ENCODE assay signal across 7 mouse cellular contexts in genomic region chr2:163939522-163939921, GRCm38 (mm10). TPM values are rescaled to one million over a fixed set of nuclear protein-coding genes. Genes with fewer than 3 reads are reported as not detected.
DNase-seq lines count a peak whose midpoint lies in the region; ATAC-seq lines count a peak whose summit lies in the region.

No protein-coding gene starts in this region.

- H3K4me2 ChIP-seq in heart, embryonic 16.5 days (ENCODE audit: low read depth, low read length), result peak overlapping the region; percentile 59
- no peak overlapping the region for H3K4me2 ChIP-seq in forebrain, embryonic 13.5 days

- H3K36me3 ChIP-seq in heart, embryonic 16.5 days (ENCODE audit: control insufficient read depth, insufficient read depth), result no peaks in the 10 kb centered on the region
- H3K36me3 ChIP-seq in forebrain, embryonic 13.5 days (ENCODE audit: poor library complexity, severe bottlenecking), result no peaks in the 10 kb centered on the region

- peak; percentile 31 for DNase-seq in 3T3-L1 (ENCODE audit: low read depth, low spot score)
- DNase-seq in NIH3T3 (ENCODE audit: low read depth), result peak; percentile 43
- peak; percentile 91 to 92 for DNase-seq in cerebellum, postnatal 25 days
- DNase-seq in right cerebral cortex, postnatal 36 days (ENCODE audit: low spot score in 2 of 2), result peak; percentile 33 to 50
- no peak for DNase-seq in thymus, postnatal 14 days

- no peak overlapping the region for H3K27ac ChIP-seq in heart, embryonic 16.5 days (ENCODE audit: low read length)
- no peak overlapping the region for H3K27ac ChIP-seq in forebrain, embryonic 13.5 days

- 23% methylated on average over 8 of the region's 8 CpGs for WGBS in heart, embryonic 16.5 days
- 31% methylated on average over 8 of the region's 8 CpGs for whole genome bisulfite sequencing in forebrain, embryonic 13.5 days

- 0 out of 2 replicates have a peak, but pooled peaks cover 5% of the 10 kb centered on the region for H3K27me3 ChIP-seq in heart, embryonic 16.5 days (ENCODE audit: control insufficient read depth, insufficient read depth, low read length)
- H3K27me3 ChIP-seq in forebrain, embryonic 13.5 days, result no peaks in the 10 kb centered on the region

- 0 out of 2 replicates have a peak, but pooled peaks cover 2% of the 10 kb centered on the region for H3K4me1 ChIP-seq in heart, embryonic 16.5 days (ENCODE audit: control insufficient read depth, insufficient read depth, low read length)
- no peaks in the 10 kb centered on the region for H3K4me1 ChIP-seq in forebrain, embryonic 13.5 days

- ATAC-seq in heart, embryonic 16.5 days (replicated peaks; ENCODE audit: extremely low read depth, insufficient read depth, low FRiP score), result peak; percentile 76
- no peak for ATAC-seq in forebrain, embryonic 13.5 days

- no peaks in the 10 kb centered on the region for H3K9me3 ChIP-seq in heart, embryonic 16.5 days (replicated peaks; ENCODE audit: control insufficient read depth, low read length)
- no peaks in the 10 kb centered on the region for H3K9me3 ChIP-seq in forebrain, embryonic 13.5 days (replicated peaks)

- H3K4me3 ChIP-seq in heart, embryonic 16.5 days (ENCODE audit: low read length), result peak overlapping the region; percentile 41
- H3K4me3 ChIP-seq in forebrain, embryonic 13.5 days, result no peak overlapping the region

- 0 out of 2 replicates have a peak overlapping the region, but pooled peaks have one; percentile 46 for H3K9ac ChIP-seq in heart, embryonic 16.5 days (ENCODE audit: low read length)
- H3K9ac ChIP-seq in forebrain, embryonic 13.5 days, result no peak overlapping the region

RNA-seq across cellular contexts. Expression of gene Rims4, which starts 21.0 kb away (rescaled TPM):
- polyA plus RNA-seq in heart, embryonic 16.5 days (2015; fragmentation: Nextera tagmentation; extraction: Ambion mirVana), result 0.12 and 0.31 TPM in 2 replicates
- 2.5 and 3.0 TPM in 2 replicates for polyA plus RNA-seq in forebrain, embryonic 13.5 days (2015; fragmentation: Nextera tagmentation; extraction: Ambion mirVana)

RNA-seq across cellular contexts. Expression of gene Ywhab, which starts 55.2 kb away (rescaled TPM):
- 198 TPM in 2 replicates for polyA plus RNA-seq in heart, embryonic 16.5 days (2015; fragmentation: Nextera tagmentation; extraction: Ambion mirVana)
- polyA plus RNA-seq in forebrain, embryonic 13.5 days (2015; fragmentation: Nextera tagmentation; extraction: Ambion mirVana), result 361 and 370 TPM in 2 replicates
